Mouse (Mus musculus) heart, embryonic 13.5 days (tissue): ENCODE measurements at regions not wholly inside any gene's neighbourhood (a gene's known extent, or its start where the extent isn't known, plus 50 kb on each side); places are given as distances from the start of the nearest gene placed in this dataset.

ENCODE experiments used
- ATAC-seq: fragments of 200-750 bp; cut with Nextera tagmentation; 2 replicates; pipeline ENCODE4 v1.8.0; 2017; ENCODE audit warnings: moderate TSS enrichment; ENCODE audit not compliant: insufficient number of reproducible peaks, low FRiP score, low TSS enrichment; ENCODE audit errors: extremely low read depth
- H3K27ac ChIP-seq: fragments of 300-500 bp; sonication (generic); replicated peaks from 2 replicates; pipeline ENCODE4 v1.5.1; 2015; ENCODE audit warnings: moderate library complexity, mild to moderate bottlenecking, inconsistent platforms
- H3K27me3 ChIP-seq: fragments of 300-500 bp; sonication (generic); replicated peaks from 2 replicates; pipeline ENCODE4 v1.6.1; 2015; ENCODE audit warnings: mild to moderate bottlenecking, inconsistent platforms
- H3K36me3 ChIP-seq: fragments of 300-500 bp; sonication (generic); 2 replicates; pipeline ENCODE4 v1.6.1; 2015; ENCODE audit warnings: mild to moderate bottlenecking, inconsistent platforms
- H3K4me1 ChIP-seq: fragments of 300-500 bp; sonication (generic); 2 replicates; pipeline ENCODE4 v1.6.1; 2015; ENCODE audit warnings: inconsistent platforms
- H3K4me2 ChIP-seq: fragments of 300-500 bp; sonication (generic); 2 replicates; pipeline ENCODE4 v1.6.1; 2015; ENCODE audit warnings: inconsistent platforms, mild to moderate bottlenecking, moderate library complexity
- H3K4me3 ChIP-seq: fragments of 300-500 bp; sonication (generic); 2 replicates; pipeline ENCODE4 v1.5.1; 2015; ENCODE audit warnings: moderate library complexity, mild to moderate bottlenecking, inconsistent platforms
- H3K9ac ChIP-seq: fragments of 300-500 bp; sonication (generic); 2 replicates; pipeline ENCODE4 v1.6.1; 2015; ENCODE audit warnings: inconsistent platforms, mild to moderate bottlenecking, moderate library complexity
- H3K9me3 ChIP-seq: fragments of 300-500 bp; sonication (generic); 2 replicates; pipeline ENCODE4 v1.6.1; 2016; ENCODE audit warnings: inconsistent platforms
- WGBS: fragments of 180-500 bp; shearing (Covaris S2); methylation state at CpG from one replicate; pipeline ENCODE4 v1.1.7; 2015; ENCODE audit warnings: mixed read lengths; 5-methylcytosine and 5-hydroxymethylcytosine counted together

DNA sequence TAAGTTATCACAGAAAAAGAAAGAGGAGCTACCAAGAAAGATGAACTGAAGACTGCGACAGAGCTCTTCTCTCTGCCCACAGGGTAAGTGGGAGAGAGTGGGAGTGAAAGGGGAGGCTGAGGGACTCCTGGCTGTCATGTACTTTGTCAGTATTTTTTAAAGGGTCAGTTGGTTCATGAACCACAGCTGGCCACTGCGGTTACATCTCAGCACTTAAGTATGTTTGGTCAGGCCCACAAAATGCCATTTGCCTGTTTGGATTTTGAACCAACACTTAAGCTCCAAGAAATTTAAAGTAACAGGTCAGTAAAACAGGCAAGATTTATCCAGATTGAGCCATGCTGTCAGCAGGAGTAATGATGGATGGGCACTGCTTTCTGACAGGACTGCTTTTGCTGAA, 115.1 kb upstream of the Cdkn2b start:
- Histone ChIP-seq H3K9ac (no peak overlapping the region), H3K4me2 (no peak overlapping the region), H3K27me3 (no peaks in the 10 kb centered on the region), H3K4me1 (peaks cover 21% of the 10 kb centered on the region), H3K4me3 (no peak overlapping the region), H3K9me3 (no peaks in the 10 kb centered on the region), H3K27ac (no peak overlapping the region), H3K36me3 (no peaks in the 10 kb centered on the region)
- no peak for ATAC-seq
- WGBS = 65% methylated on average over 2 of the region's 2 CpGs

DNA sequence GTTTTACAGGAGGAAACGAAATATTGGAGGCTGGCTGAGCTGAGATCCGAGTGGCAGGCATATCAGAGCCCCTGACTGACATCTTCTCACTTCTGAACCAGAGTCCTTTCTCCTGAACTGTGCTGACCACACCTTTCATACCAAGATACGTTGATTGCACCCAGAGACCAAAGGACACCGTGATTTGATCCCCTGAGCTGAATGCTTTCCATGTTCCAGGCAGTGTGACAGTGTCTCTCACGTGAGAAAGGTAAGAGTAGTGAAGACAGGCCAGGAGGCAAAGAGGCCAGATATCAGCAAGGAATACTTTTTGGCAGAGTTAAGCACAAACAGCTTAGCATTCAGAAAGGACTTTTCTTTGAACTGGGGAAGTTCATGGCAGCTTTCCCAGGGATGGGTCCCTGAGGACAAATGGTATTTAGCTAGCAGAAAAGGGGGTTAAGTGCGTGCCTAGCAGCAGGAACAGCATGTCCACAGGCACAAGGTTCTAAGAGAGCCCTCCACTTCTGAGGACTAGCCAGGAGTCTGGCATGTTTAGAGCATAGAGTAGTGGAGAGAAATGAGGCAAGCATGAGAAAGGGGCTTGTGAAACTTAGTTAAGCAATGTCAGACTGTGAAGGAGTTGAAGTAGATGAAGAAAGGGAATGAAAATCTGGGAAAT, 111.0 kb upstream of the Cdkn2b start:
- peaks cover 5% of the 10 kb centered on the region; the same call in 1 of the 2 replicates for H3K4me1 ChIP-seq
- WGBS = 41% methylated on average over 6 of the region's 6 CpGs
- no peak overlapping the region for H3K9ac ChIP-seq
- H3K4me3 ChIP-seq = no peak overlapping the region
- H3K27ac ChIP-seq = no peak overlapping the region
- no peak for ATAC-seq
- H3K9me3 ChIP-seq = no peaks in the 10 kb centered on the region
- no peak overlapping the region for H3K4me2 ChIP-seq
- H3K36me3 ChIP-seq = no peaks in the 10 kb centered on the region
- no peaks in the 10 kb centered on the region for H3K27me3 ChIP-seq

DNA sequence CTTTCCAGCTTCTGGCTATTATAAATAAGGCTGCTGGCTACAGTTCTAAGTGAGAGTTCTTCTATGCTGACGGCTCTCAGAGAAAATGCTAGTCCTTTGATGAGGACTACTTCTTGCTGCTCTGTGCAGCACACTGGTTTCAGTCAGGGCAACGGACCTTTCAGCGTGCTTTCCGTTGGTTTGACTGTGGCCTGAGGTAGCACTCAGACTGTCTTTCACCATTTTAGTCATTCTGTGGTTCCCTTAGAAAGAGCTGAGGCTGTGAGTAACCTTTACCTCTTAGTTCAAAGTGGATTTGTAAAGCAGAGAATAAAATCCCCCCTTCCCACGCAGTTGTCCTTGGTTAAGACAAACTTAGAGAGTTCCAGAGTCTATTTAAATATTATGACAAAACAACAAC, 110.0 kb upstream of the Cdkn2b start:
- Histone ChIP-seq H3K9me3 (no peaks in the 10 kb centered on the region), H3K4me2 (no peak overlapping the region), H3K4me1 (peaks cover 5% of the 10 kb centered on the region; the same call in 1 of the 2 replicates), H3K9ac (no peak overlapping the region), H3K27me3 (no peaks in the 10 kb centered on the region), H3K4me3 (no peak overlapping the region), H3K27ac (no peak overlapping the region), H3K36me3 (no peaks in the 10 kb centered on the region)
- ATAC-seq = no peak
- 70% methylated on average over 5 of the region's 5 CpGs for WGBS

- Histone ChIP-seq H3K4me1 (peaks cover 5% of the 10 kb centered on the region; the same call in 1 of the 2 replicates), H3K36me3 (no peaks in the 10 kb centered on the region), H3K9me3 (no peaks in the 10 kb centered on the region), H3K9ac (no peak overlapping the region), H3K27me3 (no peaks in the 10 kb centered on the region), H3K27ac (no peak overlapping the region), H3K4me2 (no peak overlapping the region), H3K4me3 (no peak overlapping the region)
- 84% methylated on average over 7 of the region's 7 CpGs for WGBS
- ATAC-seq = no peak
Observed at GRCm38 (mm10) chr4:89419507-89419906, 108.7 kb upstream of the Cdkn2b start.

DNA sequence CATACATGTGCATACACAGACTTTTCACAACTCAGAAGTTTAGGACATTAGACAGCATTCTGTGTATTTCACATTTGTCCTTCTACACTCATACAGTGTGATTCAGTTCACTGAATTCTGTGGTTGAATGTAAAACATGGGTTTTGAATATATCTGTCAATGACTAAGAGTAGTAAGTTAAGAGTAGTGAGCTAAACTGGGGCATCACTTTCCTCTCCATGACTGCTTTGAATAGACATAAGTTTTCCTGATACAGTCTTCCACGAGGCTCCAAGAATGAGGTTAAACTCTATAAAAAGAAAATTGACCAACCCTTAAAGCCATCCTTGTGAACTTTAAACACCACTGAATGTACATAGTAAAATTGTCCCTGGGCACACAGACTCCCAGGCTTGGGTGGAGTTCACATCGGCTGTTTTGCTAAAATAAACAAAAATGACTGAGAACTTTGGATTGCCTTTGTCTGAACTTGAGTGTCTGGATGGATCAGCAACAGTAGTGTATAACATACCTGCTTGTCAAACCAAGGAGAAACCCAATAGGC, 94.9 kb upstream of the Cdkn2b start:
- Histone ChIP-seq H3K4me2 (no peak overlapping the region), H3K27ac (no peak overlapping the region), H3K9ac (no peak overlapping the region), H3K4me3 (no peak overlapping the region), H3K36me3 (no peaks in the 10 kb centered on the region), H3K4me1 (no peaks in the 10 kb centered on the region), H3K9me3 (no peaks in the 10 kb centered on the region), H3K27me3 (no peaks in the 10 kb centered on the region)
- ATAC-seq = no peak
- WGBS = 41% methylated on average over 2 of the region's 2 CpGs

DNA sequence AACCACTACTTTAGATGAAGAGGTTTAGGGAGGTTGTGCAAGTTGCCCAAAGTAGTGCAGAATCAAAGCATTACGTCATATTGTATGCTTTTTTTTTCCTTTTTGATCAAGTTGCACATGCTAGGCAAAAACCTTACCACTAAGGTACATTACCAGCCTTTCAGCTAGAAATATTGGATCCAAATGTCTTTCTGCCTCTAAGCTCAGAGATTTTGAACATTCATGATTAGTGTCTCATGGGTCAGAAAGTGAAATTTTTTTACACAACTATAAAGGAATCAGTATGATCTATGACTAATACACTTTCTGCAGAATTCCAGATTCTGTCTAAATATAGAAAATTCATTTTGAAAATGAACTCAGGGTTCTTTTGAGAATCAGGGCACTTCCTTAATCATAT, 92.3 kb upstream of the Cdkn2b start:
- no peaks in the 10 kb centered on the region for H3K9me3 ChIP-seq
- no peaks in the 10 kb centered on the region for H3K36me3 ChIP-seq
- no peak overlapping the region for H3K4me3 ChIP-seq
- H3K4me2 ChIP-seq = no peak overlapping the region
- H3K4me1 ChIP-seq = no peaks in the 10 kb centered on the region
- no peak overlapping the region for H3K27ac ChIP-seq
- no peaks in the 10 kb centered on the region for H3K27me3 ChIP-seq
- no peak for ATAC-seq
- WGBS = 75% methylated on average over 1 of the region's 1 CpGs
- H3K9ac ChIP-seq = no peak overlapping the region

GRCm38 (mm10) chr4:89402324-89402723, 91.5 kb upstream of the Cdkn2b start:
- 67% methylated on average over 5 of the region's 5 CpGs for WGBS
- ATAC-seq = no peak
- H3K27me3 ChIP-seq = no peaks in the 10 kb centered on the region
- H3K4me1 ChIP-seq = no peaks in the 10 kb centered on the region
- no peak overlapping the region for H3K4me2 ChIP-seq
- H3K9me3 ChIP-seq = no peaks in the 10 kb centered on the region
- H3K36me3 ChIP-seq = no peaks in the 10 kb centered on the region
- no peak overlapping the region for H3K27ac ChIP-seq
- H3K9ac ChIP-seq = no peak overlapping the region
- no peak overlapping the region for H3K4me3 ChIP-seq

DNA sequence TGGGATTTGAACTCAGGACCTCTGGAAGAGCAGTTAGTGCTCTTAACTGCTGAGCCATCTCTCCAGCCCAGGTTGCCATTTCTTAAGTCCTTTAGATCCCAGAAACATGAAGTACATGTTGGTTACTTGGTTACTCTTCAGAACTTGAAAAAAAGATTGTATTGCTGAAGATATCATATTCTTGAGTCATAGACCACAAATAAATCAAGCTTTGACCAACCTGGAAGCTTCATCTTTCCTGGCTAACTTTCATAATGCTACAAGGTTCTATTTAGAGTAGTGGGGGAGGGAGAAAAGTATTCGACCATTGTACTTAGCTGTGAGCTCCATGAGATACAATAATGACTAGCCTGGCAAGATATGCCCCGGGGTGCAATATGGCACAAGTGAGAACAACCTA, 90.9 kb upstream of the Cdkn2b start:
- no peak overlapping the region for H3K4me2 ChIP-seq
- WGBS = 68% methylated on average over 2 of the region's 2 CpGs
- H3K27me3 ChIP-seq = no peaks in the 10 kb centered on the region
- H3K4me3 ChIP-seq = no peak overlapping the region
- H3K9ac ChIP-seq = no peak overlapping the region
- H3K36me3 ChIP-seq = no peaks in the 10 kb centered on the region
- no peak for ATAC-seq
- no peaks in the 10 kb centered on the region for H3K9me3 ChIP-seq
- H3K27ac ChIP-seq = no peak overlapping the region
- no peaks in the 10 kb centered on the region for H3K4me1 ChIP-seq

DNA sequence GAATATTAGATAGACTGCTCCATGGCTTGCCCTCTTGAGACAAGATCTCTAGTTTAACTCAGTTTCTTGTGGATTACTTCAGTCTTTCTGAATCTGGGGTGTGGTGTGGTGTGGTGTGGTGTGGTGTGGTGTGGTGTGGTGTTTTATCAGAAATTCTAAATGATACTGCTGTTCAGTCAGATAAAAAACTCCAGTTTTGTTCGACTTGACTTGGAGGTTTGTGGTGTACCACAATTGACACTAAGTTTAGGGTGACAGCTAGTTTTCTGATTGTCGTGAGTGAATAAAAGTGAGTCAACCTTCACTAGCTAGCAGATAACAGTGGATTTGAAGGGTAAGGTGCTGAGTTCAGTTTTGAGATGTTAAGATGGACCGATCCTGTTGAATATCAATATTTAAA, 89.5 kb upstream of the Cdkn2b start:
- Histone ChIP-seq H3K9ac (no peak overlapping the region), H3K9me3 (no peaks in the 10 kb centered on the region), H3K4me2 (no peak overlapping the region), H3K4me3 (no peak overlapping the region), H3K36me3 (no peaks in the 10 kb centered on the region), H3K27me3 (no peaks in the 10 kb centered on the region), H3K4me1 (no peaks in the 10 kb centered on the region), H3K27ac (no peak overlapping the region)
- WGBS = 69% methylated on average over 3 of the region's 3 CpGs
- no peak for ATAC-seq

DNA sequence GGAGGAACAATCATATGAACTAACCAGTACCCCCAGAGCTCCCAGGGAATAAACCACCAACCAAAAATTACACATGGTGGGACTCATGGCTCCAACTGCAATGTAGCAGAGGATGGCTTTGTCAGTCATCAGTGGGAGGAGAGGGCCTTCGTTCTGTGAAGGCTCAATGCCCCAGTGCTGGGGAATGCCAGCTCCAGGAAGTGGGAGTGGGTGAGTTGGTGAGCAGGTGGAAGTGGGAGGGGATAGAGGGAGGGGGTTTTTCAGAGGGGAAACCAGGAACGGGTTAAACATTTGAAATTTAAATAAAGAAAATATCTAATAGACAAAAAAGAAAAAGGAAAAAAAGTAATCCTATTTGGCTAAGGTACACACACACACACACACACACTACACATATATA, 88.4 kb upstream of the Cdkn2b start:
- no peaks in the 10 kb centered on the region for H3K9me3 ChIP-seq
- no peak overlapping the region for H3K9ac ChIP-seq
- H3K4me1 ChIP-seq = no peaks in the 10 kb centered on the region
- H3K4me2 ChIP-seq = no peak overlapping the region
- WGBS = 64% methylated on average over 2 of the region's 2 CpGs
- no peak overlapping the region for H3K4me3 ChIP-seq
- no peaks in the 10 kb centered on the region for H3K27me3 ChIP-seq
- no peaks in the 10 kb centered on the region for H3K36me3 ChIP-seq
- ATAC-seq = no peak
- no peak overlapping the region for H3K27ac ChIP-seq

- Histone ChIP-seq H3K36me3 (no peaks in the 10 kb centered on the region), H3K4me1 (no peaks in the 10 kb centered on the region), H3K4me3 (no peak overlapping the region), H3K9me3 (no peaks in the 10 kb centered on the region), H3K9ac (no peak overlapping the region), H3K27ac (no peak overlapping the region), H3K4me2 (no peak overlapping the region), H3K27me3 (no peaks in the 10 kb centered on the region)
- 79% methylated on average over 2 of the region's 2 CpGs for WGBS
- no peak for ATAC-seq
Observed at GRCm38 (mm10) chr4:89396020-89396419, 85.2 kb upstream of the Cdkn2b start.

DNA sequence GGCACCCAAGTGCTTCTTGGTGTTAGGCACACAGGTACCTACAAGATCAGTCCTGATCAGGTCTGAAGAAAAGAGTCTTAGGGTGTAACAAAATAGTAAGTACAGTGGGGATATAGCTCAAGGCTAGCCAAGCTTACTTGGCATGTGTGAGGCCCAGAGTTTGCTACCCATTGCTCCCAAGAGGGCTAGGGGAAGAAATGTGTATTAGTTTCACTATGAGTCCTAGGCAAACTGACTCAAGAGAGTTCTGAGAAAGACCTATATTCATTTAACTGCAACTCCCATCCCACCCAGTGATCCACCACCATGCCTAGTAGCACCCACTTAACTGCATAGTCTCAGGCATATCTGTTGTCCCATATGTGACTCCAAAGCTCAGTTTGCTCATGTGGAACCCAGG, 84.5 kb upstream of the Cdkn2b start:
- no peak for ATAC-seq
- no peak overlapping the region for H3K4me3 ChIP-seq
- H3K27me3 ChIP-seq = no peaks in the 10 kb centered on the region
- no peaks in the 10 kb centered on the region for H3K9me3 ChIP-seq
- no peaks in the 10 kb centered on the region for H3K36me3 ChIP-seq
- H3K4me2 ChIP-seq = no peak overlapping the region
- H3K9ac ChIP-seq = no peak overlapping the region
- no peak overlapping the region for H3K27ac ChIP-seq
- no peaks in the 10 kb centered on the region for H3K4me1 ChIP-seq
